Mouse (Mus musculus) ES-Bruce4 (cell line): ENCODE results near the gene Herc6.

Experiments used
- CTCF ChIP-seq: IDR thresholded peaks from one replicate; pipeline ENCODE4 v1.8.1; 2011; ENCODE audit warnings: low read depth, low read length
- POLR2A ChIP-seq: IDR thresholded peaks from one replicate; pipeline ENCODE4 v1.8.1; 2011; ENCODE audit warnings: low read length; ENCODE audit not compliant: insufficient read depth

DNA sequence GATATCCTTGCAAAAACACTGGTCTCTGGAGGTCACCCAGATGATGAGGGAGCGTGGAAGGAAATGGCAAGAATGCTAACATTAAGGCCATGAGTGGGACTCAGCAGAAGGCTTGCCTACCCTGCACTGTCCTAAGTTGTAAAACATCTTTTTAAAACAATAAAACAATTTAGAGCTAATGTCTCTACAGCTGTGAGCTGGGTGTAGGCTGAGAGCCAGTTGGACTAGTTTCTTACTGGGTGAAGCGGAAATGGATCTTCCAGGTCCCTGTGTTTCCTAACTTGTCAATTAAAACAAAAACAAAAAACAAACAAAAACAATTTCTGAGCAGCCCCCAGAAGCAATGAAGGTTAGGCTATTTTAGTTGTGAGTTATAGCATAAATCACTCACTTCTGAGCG is 112.3 kb downstream of the Herc6 start:
- no peak for TF ChIP-seq CTCF
- TF ChIP-seq POLR2A, result no peak
